Mouse (Mus musculus) bone marrow, adult 2 months (tissue): ENCODE measurements around the gene Slc16a11.

Experiments
- CTCF ChIP-seq: fragments of 200-500 bp; IDR thresholded peaks from 2 replicates; pipeline ENCODE4 v1.5.1; 2011; ENCODE audit warnings: low read length, control low read depth; ENCODE audit not compliant: control insufficient read depth, insufficient read depth
- POLR2A ChIP-seq: fragments of 200-500 bp; IDR thresholded peaks from 2 replicates; pipeline ENCODE4 v1.6.1; 2011; ENCODE audit warnings: low read depth, mild to moderate bottlenecking, control low read depth, low read length, borderline replicate concordance; ENCODE audit not compliant: control insufficient read depth

GRCm38 (mm10) chr11:70232546-70232945 lies 20.0 kb downstream of the Slc16a11 start:
- no peak for TF ChIP-seq POLR2A
- no peak for TF ChIP-seq CTCF
